Mouse (Mus musculus): ENCODE data around the gene Asnsd1.
"Not testable (repeated sequence)": the region's sequence is repeated elsewhere in the genome, so short reads cannot be mapped to it uniquely, and the experiment has no call there.

Asnsd1 gene

GRCm38 (mm10) chr1:53352327-53353261 lies at the start of gene Asnsd1, which contains the start of the genes Asdurf and Gm28551:
TSS of gene Asnsd1 (minus strand) at chr1:53352752.
TSS of gene Asdurf (minus strand) at chr1:53352619.
TSS of gene Gm28551 (minus strand) at chr1:53352667.
- DNase-seq: peak; percentile 100

- DNase-seq: peak; percentile 90
Observed at GRCm38 (mm10) chr1:53393936-53394760, 41.6 kb upstream of the Asnsd1 start.

- DNase-seq: peak; percentile 61
Observed at GRCm38 (mm10) chr1:53388762-53389161, 36.2 kb upstream of the Asnsd1 start.

- DNase-seq: no peak
Observed at GRCm38 (mm10) chr1:53384085-53384688, 31.6 kb upstream of the Asnsd1 start.

GRCm38 (mm10) chr1:53377731-53378130 lies 25.2 kb upstream of the Asnsd1 start:
- no peak for DNase-seq

- not testable (repeated sequence) for DNase-seq
Observed at GRCm38 (mm10) chr1:53375965-53376364, 23.4 kb upstream of the Asnsd1 start.

GRCm38 (mm10) chr1:53358988-53359387 lies 6.4 kb upstream of the Asnsd1 start:
- DNase-seq: no peak

- no peak for DNase-seq
Observed at GRCm38 (mm10) chr1:53341071-53341470, 11.5 kb downstream of the Asnsd1 start.

GRCm38 (mm10) chr1:53337403-53337802 lies 15.1 kb downstream of the Asnsd1 start:
- DNase-seq: not testable (repeated sequence)

GRCm38 (mm10) chr1:53335465-53335864 lies 17.1 kb downstream of the Asnsd1 start:
- DNase-seq: no peak

GRCm38 (mm10) chr1:53333527-53333926 lies 19.0 kb downstream of the Asnsd1 start:
- not testable (repeated sequence) for DNase-seq

GRCm38 (mm10) chr1:53324827-53325494 lies 27.6 kb downstream of the Asnsd1 start:
- no peak for DNase-seq

- no peak for DNase-seq
Observed at GRCm38 (mm10) chr1:53324277-53324676, 28.3 kb downstream of the Asnsd1 start.

GRCm38 (mm10) chr1:53323254-53323653 lies 29.3 kb downstream of the Asnsd1 start:
- DNase-seq: no peak

GRCm38 (mm10) chr1:53321662-53322344 lies 30.7 kb downstream of the Asnsd1 start:
- DNase-seq: no peak

GRCm38 (mm10) chr1:53312989-53313967 lies 39.3 kb downstream of the Asnsd1 start, which contains the start of gene Osgepl1:
TSS of gene Osgepl1 (plus strand) at chr1:53313624.
- peak; percentile 98 for DNase-seq

GRCm38 (mm10) chr1:53300506-53300905 lies 52.0 kb downstream of the Asnsd1 start:
- DNase-seq: no peak

- DNase-seq: peak; percentile 99
Observed at GRCm38 (mm10) chr1:53296581-53297383, 55.8 kb downstream of the Asnsd1 start, which contains the start of the genes Pms1, Ormdl1 and Gm28778. TSS of gene Pms1 (minus strand) at chr1:53297018. TSS of gene Ormdl1 (plus strand) at chr1:53297095. TSS of gene Gm28778 (plus strand) at chr1:53297111.
